Mouse (Mus musculus) G1E (cell line): ENCODE measurements around the gene Fabp2. TPM values are rescaled to one million over a fixed set of nuclear protein-coding genes. Genes with fewer than 3 reads are reported as not detected.

Experiments
- ATAC-seq: 2 replicates; pipeline ENCODE4 v1.8.0; 2016; ENCODE audit warnings: mild to moderate bottlenecking; ENCODE audit not compliant: insufficient number of reproducible peaks, poor library complexity, low FRiP score, severe bottlenecking; ENCODE audit errors: extremely low read depth
- DNase-seq: peaks from one replicate; pipeline ENCODE4 v3.0.0; 2012; ENCODE audit warnings: low spot score
- H3K27me3 ChIP-seq: 2 replicates; pipeline ENCODE4 v1.6.1; 2012; ENCODE audit warnings: mild to moderate bottlenecking, low read length, inconsistent platforms; ENCODE audit not compliant: insufficient read depth
- H3K36me3 ChIP-seq: replicated peaks from 2 replicates; pipeline ENCODE3; 2012; ENCODE audit warnings: mild to moderate bottlenecking, inconsistent platforms
- H3K4me1 ChIP-seq: 2 replicates; pipeline ENCODE4 v1.6.1; 2012; ENCODE audit warnings: low read depth, low read length, inconsistent platforms, mixed read lengths; ENCODE audit not compliant: insufficient read depth
- H3K4me3 ChIP-seq: 2 replicates; pipeline ENCODE4 v1.5.1; 2012; ENCODE audit warnings: low read depth, mild to moderate bottlenecking, inconsistent platforms, low read length, moderate library complexity, mixed read lengths
- H3K9me3 ChIP-seq: replicated peaks from 2 replicates; pipeline ENCODE4 v1.6.1; 2012; ENCODE audit warnings: inconsistent platforms
- CTCF ChIP-seq: IDR thresholded peaks from 2 replicates; pipeline ENCODE4 v1.5.1; 2012; ENCODE audit warnings: low read depth, low read length, inconsistent platforms, mixed read lengths
- GATA1 ChIP-seq: IDR thresholded peaks from 2 replicates; pipeline ENCODE4 v1.6.1; 2012; ENCODE audit warnings: borderline replicate concordance, low read length, inconsistent platforms, mixed read lengths
- GATA2 ChIP-seq: IDR thresholded peaks from 2 replicates; pipeline ENCODE4 v1.6.1; 2012; ENCODE audit warnings: low read depth, low read length, inconsistent platforms, borderline replicate concordance
- POLR2AphosphoS5 ChIP-seq: IDR thresholded peaks from 2 replicates; pipeline ENCODE4 v1.6.1; 2012; ENCODE audit warnings: low read depth, low read length, inconsistent platforms; ENCODE audit not compliant: insufficient replicate concordance
- TAL1 ChIP-seq: conservative IDR thresholded peaks from 2 replicates; pipeline ENCODE4 v1.6.1; 2012; ENCODE audit warnings: low read depth, low read length, inconsistent platforms, mixed read lengths
- polyA plus RNA-seq: library from polyadenylated mRNA; stranded (reverse); fragments of >175 nt; gene quantifications from 2 replicates; pipeline ENCODE4 v1.2.3, GENCODE M21; 2012
- total RNA-seq, 2 experiments: library from RNA; stranded (forward) in 1 of 2; stranded (reverse) in 1 of 2; fragments of 200-1000 nt in 1 of 2; fragments of >200 nt in 1 of 2; fragmentation: Nextera tagmentation in 1 of 2; gene quantifications; 2 replicates each; pipeline ENCODE4 v1.2.3; 2014 to 2017

The Fabp2 gene
- total RNA-seq (2014; fragmentation: Nextera tagmentation) = not detected in 2 replicates
- total RNA-seq (2017) = not detected in 2 replicates
- polyA plus RNA-seq = not detected in 2 replicates

DNA sequence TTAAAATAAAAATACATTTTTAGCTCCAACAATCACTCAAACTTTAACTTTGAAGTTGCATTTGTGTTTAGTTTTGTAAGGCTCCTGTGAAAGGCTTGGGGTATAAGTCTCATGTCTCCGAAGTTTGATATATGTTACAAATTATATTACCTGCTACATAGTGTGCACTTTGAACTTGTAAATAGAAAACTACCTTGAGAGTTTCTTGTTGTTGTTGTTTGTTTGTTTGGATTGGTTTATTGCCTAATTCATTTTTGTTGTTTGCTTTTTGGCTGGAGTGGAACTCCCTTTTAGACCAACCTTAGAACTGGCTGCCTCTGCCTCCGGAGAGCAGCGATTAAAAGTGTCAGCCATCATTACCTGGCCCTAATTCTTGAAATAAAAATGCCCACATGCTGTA lies at the start of gene Fabp2:
Fabp2 (plus strand) TSS at position 301 of the 400 bp plus-strand sequence.
- no peak within 1 kb of the TSS for H3K4me3 ChIP-seq
- ATAC-seq (no peak), DNase-seq (no peak)
- no peak for TF ChIP-seq TAL1
- no peak for TF ChIP-seq CTCF
- TF ChIP-seq GATA1 = no peak
- no peak for TF ChIP-seq GATA2
- no peak for TF ChIP-seq POLR2AphosphoS5
- H3K9me3 ChIP-seq = no peaks in the 10 kb centered on the region
- no peaks in the 10 kb centered on the region for H3K27me3 ChIP-seq
- no peaks in the 10 kb centered on the region for H3K4me1 ChIP-seq
- H3K36me3 ChIP-seq = no peaks in the 10 kb centered on the region

DNA sequence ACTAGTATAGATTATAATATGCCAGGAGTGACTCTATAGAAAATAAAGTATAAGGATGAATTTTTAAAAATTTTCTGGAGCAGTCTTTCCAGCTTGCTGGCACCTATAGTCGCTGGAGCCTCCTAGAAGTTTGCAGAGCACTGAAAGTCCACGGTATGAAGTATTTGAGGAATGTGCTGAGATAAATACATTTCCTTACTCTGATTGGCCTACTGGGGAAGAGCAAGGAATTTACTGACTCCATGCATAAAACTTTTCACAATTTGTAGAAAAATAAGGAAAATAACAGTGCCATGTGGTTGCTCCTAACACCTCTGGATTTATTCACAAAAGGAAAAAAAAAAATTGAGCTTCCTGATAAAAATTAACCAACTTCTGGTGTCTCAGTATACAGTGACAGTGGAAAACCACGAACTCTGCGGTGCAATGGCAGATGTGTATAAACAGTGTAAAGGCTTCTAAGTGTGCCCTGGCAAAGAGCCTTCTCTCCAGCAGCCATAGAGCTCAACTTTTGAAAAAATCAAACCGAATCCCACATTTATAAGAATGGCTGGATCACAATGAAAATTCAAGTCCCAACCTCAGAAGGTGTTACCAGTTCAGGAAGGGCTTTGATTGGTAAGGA lies 46.4 kb upstream of the Fabp2 start:
- Histone ChIP-seq H3K36me3 (no peaks in the 10 kb centered on the region), H3K9me3 (no peaks in the 10 kb centered on the region), H3K27me3 (no peaks in the 10 kb centered on the region), H3K4me3 (no peak overlapping the region), H3K4me1 (no peaks in the 10 kb centered on the region)
- TF ChIP-seq GATA1 = no peak
- TF ChIP-seq CTCF = no peak
- no peak for TF ChIP-seq GATA2
- no peak for TF ChIP-seq POLR2AphosphoS5
- no peak for TF ChIP-seq TAL1
- DNase-seq (no peak), ATAC-seq (no peak)

DNA sequence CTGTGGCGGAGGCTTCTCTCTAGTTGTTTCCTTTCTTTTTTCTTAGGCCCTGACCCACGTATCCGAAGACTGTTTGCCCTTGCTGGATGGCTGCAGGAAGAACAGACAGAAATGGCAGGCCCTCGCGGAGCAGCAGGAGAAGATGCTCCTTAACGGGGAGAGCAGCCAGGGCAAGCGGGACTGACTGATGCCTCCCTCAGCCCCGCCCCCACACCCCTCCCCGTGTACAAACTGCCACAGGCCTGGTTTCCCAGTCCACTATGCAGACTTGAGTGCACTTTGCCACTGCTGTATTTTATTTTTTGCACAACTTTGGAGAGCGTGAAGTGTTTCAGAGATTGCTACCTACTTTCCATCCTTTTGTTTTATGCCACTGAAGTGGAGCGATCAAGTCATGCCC lies 39.7 kb upstream of the Fabp2 start:
- Histone ChIP-seq H3K4me1 (no peaks in the 10 kb centered on the region), H3K4me3 (no peak overlapping the region), H3K36me3 (no peaks in the 10 kb centered on the region), H3K9me3 (no peaks in the 10 kb centered on the region), H3K27me3 (no peaks in the 10 kb centered on the region)
- no peak for ATAC-seq
- TF ChIP-seq POLR2AphosphoS5 = no peak
- no peak for TF ChIP-seq TAL1
- no peak for TF ChIP-seq GATA1
- no peak for TF ChIP-seq GATA2
- no peak for TF ChIP-seq CTCF
- no peak for DNase-seq

DNA sequence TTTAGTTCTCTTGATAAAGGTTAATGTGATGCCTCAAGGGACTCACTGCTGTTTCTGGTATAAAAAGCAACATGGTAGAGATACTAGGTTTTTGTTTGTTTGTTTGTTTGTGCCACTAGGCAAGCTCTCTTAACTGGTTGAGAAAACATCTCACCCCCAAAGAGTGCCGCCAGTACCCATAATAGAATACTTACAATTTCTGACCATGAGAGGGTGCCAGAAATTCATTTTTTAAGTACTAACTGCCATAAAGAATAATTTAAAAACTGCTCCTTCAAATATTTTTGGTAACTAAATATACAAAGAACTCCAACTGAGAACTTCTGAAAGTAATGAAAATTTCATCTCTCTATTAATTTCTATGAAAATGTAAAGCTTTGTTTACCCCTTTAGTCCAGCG lies 35.0 kb upstream of the Fabp2 start:
- Histone ChIP-seq H3K4me1 (no peaks in the 10 kb centered on the region), H3K4me3 (no peak overlapping the region), H3K27me3 (no peaks in the 10 kb centered on the region), H3K9me3 (no peaks in the 10 kb centered on the region), H3K36me3 (no peaks in the 10 kb centered on the region)
- no peak for TF ChIP-seq POLR2AphosphoS5
- no peak for TF ChIP-seq CTCF
- TF ChIP-seq TAL1 = no peak
- no peak for TF ChIP-seq GATA2
- no peak for TF ChIP-seq GATA1
- ATAC-seq = no peak
- DNase-seq = no peak

DNA sequence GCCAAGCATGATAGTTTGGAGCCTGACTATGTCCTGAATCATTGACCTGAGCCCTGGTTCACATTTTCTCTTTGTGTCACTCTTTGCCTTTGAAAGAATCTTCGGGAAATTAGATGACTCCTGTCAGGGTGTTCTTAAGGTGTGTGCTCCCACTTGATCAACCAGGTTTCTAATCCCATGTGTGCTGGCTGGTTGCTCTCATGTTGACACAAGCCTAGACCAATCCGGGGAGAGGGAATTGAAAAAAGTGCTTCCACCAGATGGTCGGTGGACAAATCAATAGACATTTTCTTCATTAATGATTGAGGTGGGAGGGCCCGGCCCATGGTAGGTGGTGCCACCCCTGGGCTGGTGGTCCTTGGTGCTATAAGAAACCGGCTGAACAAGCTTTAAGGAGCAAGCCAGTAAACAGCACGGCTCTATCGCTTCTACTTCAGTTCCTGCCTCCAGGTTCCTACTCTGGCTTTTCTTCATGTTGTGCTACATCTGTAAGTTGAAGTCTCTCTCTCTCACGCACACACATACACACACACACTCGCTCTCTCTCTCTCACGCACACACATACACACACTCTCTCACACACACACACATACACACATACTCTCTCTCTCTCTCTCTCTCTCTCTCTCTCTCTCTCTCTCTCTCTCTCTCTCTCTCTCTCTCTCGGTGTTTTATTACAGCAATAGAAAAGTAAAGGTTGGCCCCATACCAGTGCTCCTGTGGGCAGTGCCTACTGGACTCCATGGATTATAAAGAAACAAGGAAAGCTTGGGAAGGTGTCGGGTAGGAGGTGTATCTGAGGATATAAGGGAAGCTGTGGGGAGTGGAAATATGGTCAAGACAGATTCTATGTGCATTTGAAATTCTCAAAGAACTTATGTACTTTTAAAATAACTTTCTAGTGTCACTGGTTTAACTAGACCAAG lies 34.0 kb upstream of the Fabp2 start:
- no peaks in the 10 kb centered on the region for H3K4me1 ChIP-seq
- no peaks in the 10 kb centered on the region for H3K27me3 ChIP-seq
- no peak overlapping the region for H3K4me3 ChIP-seq
- H3K9me3 ChIP-seq = no peaks in the 10 kb centered on the region
- DNase-seq = no peak
- no peak for TF ChIP-seq POLR2AphosphoS5
- TF ChIP-seq GATA2 = no peak
- no peak for TF ChIP-seq GATA1
- no peak for TF ChIP-seq TAL1
- TF ChIP-seq CTCF = no peak
- H3K36me3 ChIP-seq = no peaks in the 10 kb centered on the region
- ATAC-seq = no peak

DNA sequence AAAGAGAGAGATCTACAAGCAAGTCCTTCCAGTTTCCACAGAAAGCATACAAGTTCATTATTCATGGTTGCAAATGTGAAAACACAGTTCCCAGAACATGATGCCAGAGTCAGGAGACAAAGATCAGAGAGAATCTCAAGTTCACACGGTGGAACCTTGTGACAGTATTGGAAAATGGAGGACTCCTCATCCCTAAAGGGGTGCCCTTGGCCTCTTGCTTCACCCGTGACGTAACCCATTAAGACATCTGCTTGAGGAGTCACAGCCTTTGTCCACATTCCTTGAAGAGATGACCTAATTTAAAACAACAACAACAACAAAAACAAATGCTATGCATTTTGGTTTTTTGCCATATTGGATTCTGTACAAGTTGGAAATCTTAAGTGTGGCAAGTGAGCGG lies 29.8 kb upstream of the Fabp2 start:
- TF ChIP-seq TAL1 (no peak), CTCF (no peak), POLR2AphosphoS5 (no peak), GATA1 (no peak), GATA2 (no peak)
- Histone ChIP-seq H3K36me3 (no peaks in the 10 kb centered on the region), H3K4me1 (no peaks in the 10 kb centered on the region), H3K4me3 (no peak overlapping the region), H3K27me3 (no peaks in the 10 kb centered on the region), H3K9me3 (no peaks in the 10 kb centered on the region)
- no peak for ATAC-seq
- DNase-seq = no peak
